Comparison of ENCODE assay signal across 8 mouse cellular contexts in genomic region chr10:80261585-80261968, GRCm38 (mm10). TPM values are rescaled to one million over a fixed set of nuclear protein-coding genes. Genes with fewer than 3 reads are reported as not detected.
DNase-seq lines count a peak whose midpoint lies in the region; ATAC-seq and TF ChIP-seq lines count a peak whose summit lies in the region.

No protein-coding gene starts in this region.

- peaks cover 75% of the 10 kb centered on the region for H3K4me1 ChIP-seq in G1E (ENCODE audit: insufficient read depth, low read depth, low read length)
- H3K4me1 ChIP-seq in forebrain, embryonic 14.5 days (ENCODE audit: control insufficient read depth, insufficient read depth, low read length): peaks cover 32% of the 10 kb centered on the region
- H3K4me1 ChIP-seq in liver, embryonic 15.5 days (replicated peaks): peaks cover 78% of the 10 kb centered on the region
- peaks cover 26% of the 10 kb centered on the region for H3K4me1 ChIP-seq in neural tube, embryonic 11.5 days (ENCODE audit: control insufficient read depth, insufficient read depth, low read length)

- peak overlapping the region; percentile 56 for H3K9ac ChIP-seq in forebrain, embryonic 14.5 days (ENCODE audit: low read length)
- peak overlapping the region; percentile 44 for H3K9ac ChIP-seq in liver, embryonic 15.5 days
- H3K9ac ChIP-seq in neural tube, embryonic 11.5 days (ENCODE audit: low read length): peak overlapping the region; percentile 48

- intact Hi-C loops in heart, postnatal 10 days (cut with DNase I): no loop called here

- H3K9me3 ChIP-seq in G1E (replicated peaks): no peaks in the 10 kb centered on the region
- H3K9me3 ChIP-seq in forebrain, embryonic 14.5 days (replicated peaks; ENCODE audit: control insufficient read depth, low read length): no peaks in the 10 kb centered on the region
- H3K9me3 ChIP-seq in liver, embryonic 15.5 days (replicated peaks): no peaks in the 10 kb centered on the region
- H3K9me3 ChIP-seq in neural tube, embryonic 11.5 days (ENCODE audit: control insufficient read depth, low read length): no peaks in the 10 kb centered on the region

- TF ChIP-seq CTCF in G1E (IDR thresholded peaks at IDR 0.05; ENCODE audit: low read depth, low read length): no peak

- peak; percentile 74 for ATAC-seq in G1E (ENCODE audit: extremely low read depth, insufficient number of reproducible peaks, low FRiP score, poor library complexity, severe bottlenecking)
- ATAC-seq in forebrain, embryonic 14.5 days: peak; percentile 52
- ATAC-seq in liver, embryonic 15.5 days (ENCODE audit: insufficient read depth): peak; percentile 61
- ATAC-seq in neural tube, embryonic 11.5 days (ENCODE audit: insufficient read depth, low FRiP score, low TSS enrichment): peak; percentile 46

- H3K36me3 ChIP-seq in G1E (replicated peaks): peaks cover 47% of the 10 kb centered on the region
- peaks cover 25% of the 10 kb centered on the region for H3K36me3 ChIP-seq in forebrain, embryonic 14.5 days (ENCODE audit: control insufficient read depth, insufficient read depth, low read length)
- peaks cover 24% of the 10 kb centered on the region for H3K36me3 ChIP-seq in liver, embryonic 15.5 days (replicated peaks)
- peaks cover 1% of the 10 kb centered on the region for H3K36me3 ChIP-seq in neural tube, embryonic 11.5 days (ENCODE audit: control insufficient read depth, insufficient read depth, low read length)

- WGBS in forebrain, embryonic 14.5 days: under 1% methylated on average over 14 of the region's 14 CpGs
- WGBS in liver, embryonic 15.5 days (ENCODE audit: insufficient replicate concordance): under 1% methylated on average over 14 of the region's 14 CpGs
- WGBS in neural tube, embryonic 11.5 days: 0% methylated on average over 14 of the region's 14 CpGs

- peak overlapping the region; percentile 73 for H3K4me3 ChIP-seq in G1E (ENCODE audit: low read depth, low read length)
- peak overlapping the region; percentile 36 for H3K4me3 ChIP-seq in forebrain, embryonic 14.5 days (ENCODE audit: low read depth, low read length)
- H3K4me3 ChIP-seq in liver, embryonic 15.5 days (replicated peaks): peak overlapping the region; percentile 58
- peak overlapping the region; percentile 43 for H3K4me3 ChIP-seq in neural tube, embryonic 11.5 days (ENCODE audit: low read depth, low read length)

- peak; percentile 81 for DNase-seq in G1E (ENCODE audit: low spot score)
- DNase-seq in cerebellum, adult 11-12 months: peak; percentile 94
- DNase-seq in forebrain, embryonic 14.5 days (ENCODE audit: low spot score): peak; percentile 91
- peak; percentile 97 to 99 for DNase-seq in heart, postnatal 10 days
- DNase-seq in kidney, postnatal 4 days: peak; percentile 100
- DNase-seq in neural tube, embryonic 11.5 days (ENCODE audit: low spot score): peak; percentile 93
- DNase-seq in testis, postnatal 10 days (ENCODE audit: low spot score): peak; percentile 100

- H3K27ac ChIP-seq in forebrain, embryonic 14.5 days (ENCODE audit: low read depth, low read length): peak overlapping the region; percentile 87
- peak overlapping the region; percentile 91 for H3K27ac ChIP-seq in liver, embryonic 15.5 days (replicated peaks)
- H3K27ac ChIP-seq in neural tube, embryonic 11.5 days (ENCODE audit: low read depth, low read length): peak overlapping the region; percentile 90

- H3K27me3 ChIP-seq in G1E (ENCODE audit: insufficient read depth, low read length): no peaks in the 10 kb centered on the region
- H3K27me3 ChIP-seq in forebrain, embryonic 14.5 days (replicated peaks; ENCODE audit: control insufficient read depth, insufficient read depth, low read length): no peaks in the 10 kb centered on the region
- no peaks in the 10 kb centered on the region for H3K27me3 ChIP-seq in liver, embryonic 15.5 days
- no peaks in the 10 kb centered on the region for H3K27me3 ChIP-seq in neural tube, embryonic 11.5 days (ENCODE audit: control insufficient read depth, insufficient read depth, low read length)

- H3K4me2 ChIP-seq in forebrain, embryonic 14.5 days (ENCODE audit: low read length): peak overlapping the region; percentile 76
- peak overlapping the region; percentile 89 for H3K4me2 ChIP-seq in liver, embryonic 15.5 days
- peak overlapping the region; percentile 65 for H3K4me2 ChIP-seq in neural tube, embryonic 11.5 days (ENCODE audit: low read depth)

RNA-seq across cellular contexts. Expression of gene Dazap1, which starts 0.3 kb away (rescaled TPM):
- total RNA-seq in G1E (2014; fragmentation: Nextera tagmentation) (191 and 194 TPM in 2 replicates), G1E (2017) (136 and 151 TPM in 2 replicates)
- polyA plus RNA-seq in G1E (2012): 533 and 565 TPM in 2 replicates
- polyA plus RNA-seq in forebrain, embryonic 14.5 days (2014; fragmentation: Nextera tagmentation; extraction: Ambion mirVana): 44.5 and 46.0 TPM in 2 replicates
- 10 to 100 TPM; 86.4 to 95.4 TPM for total RNA-seq in heart, postnatal 10 days (2021)
- 26.0 and 27.2 TPM in 2 replicates for polyA plus RNA-seq in liver, embryonic 15.5 days (2015; fragmentation: Nextera tagmentation; extraction: Ambion mirVana)
- polyA plus RNA-seq in neural tube, embryonic 11.5 days (2014; fragmentation: Nextera tagmentation; extraction: Ambion mirVana): 49.8 and 51.9 TPM in 2 replicates

RNA-seq across cellular contexts. Expression of gene Gamt, which starts 0.8 kb away (rescaled TPM):
- total RNA-seq in G1E (2014; fragmentation: Nextera tagmentation) (not detected in 2 replicates), G1E (2017) (0.17 TPM in 1 of 2 replicates, not detected in the other)
- polyA plus RNA-seq in G1E (2012): 0.18 TPM in 1 of 2 replicates, not detected in the other
- polyA plus RNA-seq in forebrain, embryonic 14.5 days (2014; fragmentation: Nextera tagmentation; extraction: Ambion mirVana): 18.7 and 21.0 TPM in 2 replicates
- total RNA-seq in heart, postnatal 10 days (2021): 10 to 100 TPM; 19.3 to 21.3 TPM
- 112 and 138 TPM in 2 replicates for polyA plus RNA-seq in liver, embryonic 15.5 days (2015; fragmentation: Nextera tagmentation; extraction: Ambion mirVana)
- polyA plus RNA-seq in neural tube, embryonic 11.5 days (2014; fragmentation: Nextera tagmentation; extraction: Ambion mirVana): 35.1 and 37.7 TPM in 2 replicates

RNA-seq across cellular contexts. Expression of gene Ndufs7, which starts 12.7 kb away (rescaled TPM):
- 246 and 251 TPM in 2 replicates for total RNA-seq in G1E (2014; fragmentation: Nextera tagmentation)
- total RNA-seq in G1E (2017): 152 and 156 TPM in 2 replicates
- polyA plus RNA-seq in G1E (2012): 222 and 257 TPM in 2 replicates
- polyA plus RNA-seq in forebrain, embryonic 14.5 days (2014; fragmentation: Nextera tagmentation; extraction: Ambion mirVana): 269 and 351 TPM in 2 replicates
- 100 to 1,000 TPM; 609 to 639 TPM for total RNA-seq in heart, postnatal 10 days (2021)
- polyA plus RNA-seq in liver, embryonic 15.5 days (2015; fragmentation: Nextera tagmentation; extraction: Ambion mirVana): 228 and 236 TPM in 2 replicates
- polyA plus RNA-seq in neural tube, embryonic 11.5 days (2014; fragmentation: Nextera tagmentation; extraction: Ambion mirVana): 247 and 261 TPM in 2 replicates

RNA-seq across cellular contexts. Expression of gene Rps15, which starts 30.7 kb away (rescaled TPM):
- 2,952 and 3,110 TPM in 2 replicates for total RNA-seq in G1E (2014; fragmentation: Nextera tagmentation)
- total RNA-seq in G1E (2017): 3,218 and 3,548 TPM in 2 replicates
- 11,196 and 11,583 TPM in 2 replicates for polyA plus RNA-seq in G1E (2012)
- 694 and 922 TPM in 2 replicates for polyA plus RNA-seq in forebrain, embryonic 14.5 days (2014; fragmentation: Nextera tagmentation; extraction: Ambion mirVana)
- total RNA-seq in heart, postnatal 10 days (2021): 100 to 1,000 TPM; 859 to 871 TPM
- 501 and 527 TPM in 2 replicates for polyA plus RNA-seq in liver, embryonic 15.5 days (2015; fragmentation: Nextera tagmentation; extraction: Ambion mirVana)
- 857 and 860 TPM in 2 replicates for polyA plus RNA-seq in neural tube, embryonic 11.5 days (2014; fragmentation: Nextera tagmentation; extraction: Ambion mirVana)

RNA-seq across cellular contexts. Expression of gene Apc2, which starts 34.2 kb away (rescaled TPM):
- total RNA-seq in G1E (2014; fragmentation: Nextera tagmentation): 0.10 and 0.23 TPM in 2 replicates
- 0.06 and 0.11 TPM in 2 replicates for total RNA-seq in G1E (2017)
- 0.02 and 0.04 TPM in 2 replicates for polyA plus RNA-seq in G1E (2012)
- polyA plus RNA-seq in forebrain, embryonic 14.5 days (2014; fragmentation: Nextera tagmentation; extraction: Ambion mirVana): 154 and 213 TPM in 2 replicates
- 1 to 10 TPM; 4.7 to 5.0 TPM for total RNA-seq in heart, postnatal 10 days (2021)
- polyA plus RNA-seq in liver, embryonic 15.5 days (2015; fragmentation: Nextera tagmentation; extraction: Ambion mirVana): 0.09 and 0.12 TPM in 2 replicates
- polyA plus RNA-seq in neural tube, embryonic 11.5 days (2014; fragmentation: Nextera tagmentation; extraction: Ambion mirVana): 81.4 and 81.7 TPM in 2 replicates

Comparison
In these comparisons a context has a peak if more than half of its experiments do, and no peak if none do; other contexts are left out.
1. Peak in every context shown above with its lines: DNase-seq, ATAC-seq, H3K4me3 ChIP-seq and H3K27ac ChIP-seq.
2. RNA of gene Dazap1, which starts 0.3 kb away (polyA plus RNA-seq): 533 to 565 TPM in G1E; 49.8 to 51.9 TPM in neural tube, embryonic 11.5 days, 44.5 to 46.0 TPM in forebrain, embryonic 14.5 days and 26.0 to 27.2 TPM in liver, embryonic 15.5 days; every median in the first group is over 10 times any median in the second.
3. RNA of gene Gamt, which starts 0.8 kb away (polyA plus RNA-seq): 112 to 138 TPM in liver, embryonic 15.5 days, 35.1 to 37.7 TPM in neural tube, embryonic 11.5 days and 18.7 to 21.0 TPM in forebrain, embryonic 14.5 days; 0.18 TPM in G1E; every median in the first group is over 10 times any median in the second.